Mouse (Mus musculus) T-helper 1 cell (primary cell): ENCODE measurements at regions not wholly inside any gene's neighbourhood (a gene's known extent, or its start where the extent isn't known, plus 50 kb on each side); places are given as distances from the start of the nearest gene placed in this dataset.

ENCODE experiments used
- in situ Hi-C: fragments of 300-600 bp; cut with MboI, MseI; formaldehyde crosslinking; loops from one replicate; pipeline ENCODE4 v1.15.1; 2025; ENCODE audit warnings: high pct_unique_total_duplicates

- in situ Hi-C loops = no loop called here
Observed at GRCm38 (mm10) chr9:52377761-52378160, 209.4 kb upstream of the Zc3h12c start.

- in situ Hi-C loops = no loop called here
Observed at GRCm38 (mm10) chr9:52376914-52377313, 208.5 kb upstream of the Zc3h12c start.

GRCm38 (mm10) chr9:52371296-52371695 is 202.9 kb upstream of the Zc3h12c start:
- in situ Hi-C loops = no loop called here

GRCm38 (mm10) chr9:52368911-52369310 is 200.5 kb upstream of the Zc3h12c start:
- in situ Hi-C loops = no loop called here

- in situ Hi-C loops = no loop called here
Observed at GRCm38 (mm10) chr9:52368080-52368479, 199.7 kb upstream of the Zc3h12c start.

- in situ Hi-C loops = no loop called here
Observed at GRCm38 (mm10) chr9:52366046-52366445, 197.7 kb upstream of the Zc3h12c start.

GRCm38 (mm10) chr9:52361599-52361998 is 193.2 kb upstream of the Zc3h12c start:
- in situ Hi-C loops = loop anchor here (5.0 kb wide), 1 partner anchor 49 kb away; no protein-coding TSS in a partner anchor

- in situ Hi-C loops = loop anchor here (10.0 kb wide), 1 partner anchor 1035 kb away; no protein-coding TSS in a partner anchor
Observed at GRCm38 (mm10) chr9:52359416-52359815, 191.0 kb upstream of the Zc3h12c start.

GRCm38 (mm10) chr9:52356549-52356948 is 188.2 kb upstream of the Zc3h12c start:
- in situ Hi-C loops = loop anchor here (10.0 kb wide), 1 partner anchor 1038 kb away; no protein-coding TSS in a partner anchor

GRCm38 (mm10) chr9:52355187-52355982 is 187.0 kb upstream of the Zc3h12c start:
- in situ Hi-C loops = loop anchor here (10.0 kb wide), 1 partner anchor 1039 kb away; no protein-coding TSS in a partner anchor

GRCm38 (mm10) chr9:52348536-52349527 is 180.5 kb upstream of the Zc3h12c start:
- in situ Hi-C loops = no loop called here

GRCm38 (mm10) chr9:52344177-52344877 is 176.0 kb upstream of the Zc3h12c start:
- in situ Hi-C loops = no loop called here

- in situ Hi-C loops = no loop called here
Observed at GRCm38 (mm10) chr9:52341029-52341428, 172.7 kb upstream of the Zc3h12c start.

- in situ Hi-C loops = loop anchor here (10.0 kb wide), 1 partner anchor 1363 kb away; no protein-coding TSS in a partner anchor
Observed at GRCm38 (mm10) chr9:52337786-52338322, 169.5 kb upstream of the Zc3h12c start.

GRCm38 (mm10) chr9:52334767-52335166 is 166.4 kb upstream of the Zc3h12c start:
- in situ Hi-C loops = loop anchor here (10.0 kb wide), 1 partner anchor 1360 kb away; no protein-coding TSS in a partner anchor

- in situ Hi-C loops = loop anchor here (10.0 kb wide), 1 partner anchor 1359 kb away; no protein-coding TSS in a partner anchor
Observed at GRCm38 (mm10) chr9:52333884-52334283, 165.5 kb upstream of the Zc3h12c start.

GRCm38 (mm10) chr9:52331748-52332147 is 163.4 kb upstream of the Zc3h12c start:
- in situ Hi-C loops = loop anchor here (10.0 kb wide), 1 partner anchor 1357 kb away; no protein-coding TSS in a partner anchor

- in situ Hi-C loops = loop anchor here (10.0 kb wide), 1 partner anchor 1356 kb away; no protein-coding TSS in a partner anchor
Observed at GRCm38 (mm10) chr9:52330652-52331051, 162.3 kb upstream of the Zc3h12c start.

- in situ Hi-C loops = no loop called here
Observed at GRCm38 (mm10) chr9:52324347-52324746, 156.0 kb upstream of the Zc3h12c start.

GRCm38 (mm10) chr9:52323757-52324156 is 155.4 kb upstream of the Zc3h12c start:
- in situ Hi-C loops = no loop called here

GRCm38 (mm10) chr9:52323226-52323625 is 154.9 kb upstream of the Zc3h12c start:
- in situ Hi-C loops = no loop called here
